Mouse (Mus musculus) stomach, embryonic 14.5 days (tissue): ENCODE measurements at regions not wholly inside any gene's neighbourhood (a gene's known extent, or its start where the extent isn't known, plus 50 kb on each side); places are given as distances from the start of the nearest gene placed in this dataset.

Experiments used
- ATAC-seq: fragments of 200-750 bp; cut with Nextera tagmentation; 2 replicates; pipeline ENCODE4 v1.8.0; 2017; ENCODE audit warnings: low read depth, moderate TSS enrichment; ENCODE audit not compliant: insufficient number of reproducible peaks, insufficient read depth, low FRiP score
- H3K27ac ChIP-seq: fragments of 300-500 bp; sonication (generic); 2 replicates; pipeline ENCODE4 v1.5.1; 2014; ENCODE audit warnings: mild to moderate bottlenecking, low read length, moderate library complexity, mixed read lengths
- H3K27me3 ChIP-seq: fragments of 300-500 bp; sonication (generic); 2 replicates; pipeline ENCODE4 v1.6.1; 2014; ENCODE audit warnings: low read length, control low read depth, mixed read lengths; ENCODE audit not compliant: control insufficient read depth, insufficient read depth
- H3K36me3 ChIP-seq: fragments of 300-500 bp; sonication (generic); 2 replicates; pipeline ENCODE4 v1.6.1; 2014; ENCODE audit warnings: mild to moderate bottlenecking, control low read depth, low read length, moderate library complexity, mixed read lengths; ENCODE audit not compliant: control insufficient read depth, insufficient read depth
- H3K4me1 ChIP-seq: fragments of 300-500 bp; sonication (generic); 2 replicates; pipeline ENCODE4 v1.6.1; 2014; ENCODE audit warnings: low read length, control low read depth, mixed read lengths; ENCODE audit not compliant: control insufficient read depth, insufficient read depth
- H3K4me2 ChIP-seq: fragments of 300-500 bp; sonication (generic); replicated peaks from 2 replicates; pipeline ENCODE4 v1.6.1; 2014; ENCODE audit warnings: low read depth, low read length, control low read depth
- H3K4me3 ChIP-seq: fragments of 300-500 bp; sonication (generic); 2 replicates; pipeline ENCODE4 v1.5.1; 2014; ENCODE audit warnings: low read depth, low read length, control low read depth
- H3K9ac ChIP-seq: fragments of 300-500 bp; sonication (generic); replicated peaks from 2 replicates; pipeline ENCODE4 v1.6.1; 2014; ENCODE audit warnings: low read depth, mild to moderate bottlenecking, control low read depth, low read length, moderate library complexity, mixed read lengths
- H3K9me3 ChIP-seq: fragments of 300-500 bp; sonication (generic); 2 replicates; pipeline ENCODE4 v1.6.1; 2016; ENCODE audit warnings: low read depth, low read length, control low read depth; ENCODE audit not compliant: control insufficient read depth
- WGBS: fragments of 180-500 bp; shearing (Covaris S2); extraction: QIAGEN DNeasy Blood & Tissue Kit; methylation state at CpG from one replicate; pipeline ENCODE4 v1.1.7; 2014; 5-methylcytosine and 5-hydroxymethylcytosine counted together

- no peak overlapping the region for H3K27ac ChIP-seq
- 74% methylated on average over 8 of the region's 8 CpGs for WGBS
- no peak for ATAC-seq
- no peaks in the 10 kb centered on the region for H3K36me3 ChIP-seq
- H3K4me3 ChIP-seq = no peak overlapping the region
- no peaks in the 10 kb centered on the region for H3K27me3 ChIP-seq
- H3K9me3 ChIP-seq = no peaks in the 10 kb centered on the region
- no peak overlapping the region for H3K4me2 ChIP-seq
- H3K9ac ChIP-seq = no peak overlapping the region
- H3K4me1 ChIP-seq = no peaks in the 10 kb centered on the region
Measured at GRCm38 (mm10) chr8:35275972-35276371, 489.6 kb upstream of the Gm19410 start.

DNA sequence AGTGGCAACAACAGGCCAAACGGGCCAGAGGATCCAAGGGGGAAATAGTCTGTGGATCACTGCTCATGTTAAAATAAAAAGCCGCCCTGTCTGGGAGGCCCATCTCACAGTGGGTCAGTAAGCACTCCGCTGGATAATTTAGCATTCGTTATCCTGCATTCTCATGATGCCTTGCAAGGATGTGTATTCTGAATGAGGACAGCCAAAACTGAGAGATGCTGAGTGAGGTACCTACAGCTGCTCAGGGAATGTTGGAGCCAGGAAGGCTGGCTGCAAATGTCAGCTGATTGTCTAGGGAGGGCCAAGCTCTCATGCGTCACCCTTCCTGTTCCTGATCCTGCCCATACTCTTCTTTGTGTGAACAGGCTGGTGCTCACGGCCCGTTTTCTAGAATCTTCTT, 489.1 kb upstream of the Gm19410 start:
- Histone ChIP-seq H3K36me3 (no peaks in the 10 kb centered on the region), H3K27me3 (no peaks in the 10 kb centered on the region), H3K9me3 (no peaks in the 10 kb centered on the region), H3K27ac (no peak overlapping the region), H3K9ac (no peak overlapping the region), H3K4me2 (no peak overlapping the region), H3K4me1 (no peaks in the 10 kb centered on the region), H3K4me3 (no peak overlapping the region)
- 71% methylated on average over 7 of the region's 7 CpGs for WGBS
- ATAC-seq = no peak

GRCm38 (mm10) chr8:35278946-35279345, 486.6 kb upstream of the Gm19410 start:
- H3K9me3 ChIP-seq = no peaks in the 10 kb centered on the region
- no peaks in the 10 kb centered on the region for H3K36me3 ChIP-seq
- H3K4me1 ChIP-seq = no peaks in the 10 kb centered on the region
- H3K27ac ChIP-seq = no peak overlapping the region
- no peak for ATAC-seq
- no peak overlapping the region for H3K4me2 ChIP-seq
- no peaks in the 10 kb centered on the region for H3K27me3 ChIP-seq
- no peak overlapping the region for H3K4me3 ChIP-seq
- WGBS = 95% methylated on average over 8 of the region's 8 CpGs
- no peak overlapping the region for H3K9ac ChIP-seq

DNA sequence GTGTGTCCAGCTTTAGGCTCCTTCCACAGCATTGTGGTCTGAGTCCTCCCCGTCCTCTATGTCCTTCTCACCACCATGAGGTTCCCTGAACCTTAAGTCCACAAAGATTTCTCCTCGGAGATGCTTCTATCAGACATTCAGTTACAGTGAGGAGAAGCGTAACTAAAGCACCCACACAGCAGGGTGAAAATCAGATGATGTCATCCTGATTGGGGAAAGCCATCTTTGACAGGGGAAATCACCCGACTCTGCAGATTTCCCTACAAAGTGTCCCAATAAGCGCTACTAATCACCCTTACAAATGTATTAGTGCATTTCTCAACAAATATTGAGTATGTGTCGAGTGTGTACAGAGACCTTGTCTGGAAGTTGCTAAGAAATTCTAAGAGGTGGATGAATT, 484.8 kb upstream of the Gm19410 start:
- Histone ChIP-seq H3K9ac (no peak overlapping the region), H3K36me3 (no peaks in the 10 kb centered on the region), H3K9me3 (no peaks in the 10 kb centered on the region), H3K27me3 (no peaks in the 10 kb centered on the region), H3K27ac (no peak overlapping the region), H3K4me3 (no peak overlapping the region), H3K4me1 (no peaks in the 10 kb centered on the region), H3K4me2 (no peak overlapping the region)
- ATAC-seq = no peak
- WGBS = 96% methylated on average over 6 of the region's 6 CpGs

DNA sequence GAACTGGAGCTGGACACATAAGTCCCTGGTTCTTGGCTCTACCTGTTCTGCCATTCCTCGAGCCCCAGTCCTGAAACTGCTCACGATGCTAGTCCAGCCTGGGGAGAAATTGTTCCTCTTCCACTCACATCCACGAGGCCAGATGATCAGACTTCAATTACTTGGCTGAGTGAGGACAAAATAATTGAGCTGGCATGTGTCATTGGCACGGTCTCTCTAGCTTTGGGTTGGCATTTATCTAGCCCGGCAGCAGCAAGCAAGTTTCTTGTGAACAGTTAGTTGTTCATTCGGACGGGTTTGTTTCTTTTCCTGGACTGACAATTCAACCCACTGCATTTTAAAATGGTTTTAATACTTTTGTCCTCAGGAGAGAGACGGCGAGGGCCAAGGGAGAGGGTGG, 482.2 kb upstream of the Gm19410 start:
- WGBS = 90% methylated on average over 9 of the region's 9 CpGs
- no peaks in the 10 kb centered on the region for H3K36me3 ChIP-seq
- peaks cover 4% of the 10 kb centered on the region; the same call in 1 of the 2 replicates for H3K9me3 ChIP-seq
- H3K4me1 ChIP-seq = no peaks in the 10 kb centered on the region
- H3K9ac ChIP-seq = no peak overlapping the region
- no peak overlapping the region for H3K4me3 ChIP-seq
- no peak overlapping the region for H3K27ac ChIP-seq
- no peak for ATAC-seq
- no peak overlapping the region for H3K4me2 ChIP-seq
- no peaks in the 10 kb centered on the region for H3K27me3 ChIP-seq

DNA sequence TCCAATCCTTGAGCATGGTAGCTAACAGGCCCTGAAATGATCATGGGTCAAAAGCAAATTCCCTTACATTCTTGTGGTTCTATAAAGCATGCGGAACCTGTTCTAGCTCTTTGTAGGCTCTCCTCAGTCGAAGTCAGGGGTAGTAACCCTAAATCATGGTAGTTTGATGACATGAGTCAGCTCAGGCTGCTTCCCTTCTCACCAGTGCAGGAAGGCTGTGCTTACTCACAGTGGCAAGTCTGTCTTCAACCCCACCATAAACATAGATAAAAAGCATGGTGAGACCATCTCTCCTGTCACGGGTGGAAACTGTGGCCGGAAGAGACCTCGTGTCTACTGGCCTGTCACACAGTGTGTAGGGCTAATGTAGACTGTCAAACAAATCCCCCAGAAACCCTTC, 476.6 kb upstream of the Gm19410 start:
- Histone ChIP-seq H3K4me3 (no peak overlapping the region), H3K4me2 (no peak overlapping the region), H3K9ac (no peak overlapping the region), H3K4me1 (peaks cover 7% of the 10 kb centered on the region; the same call in 1 of the 2 replicates), H3K27ac (no peak overlapping the region), H3K36me3 (no peaks in the 10 kb centered on the region), H3K27me3 (no peaks in the 10 kb centered on the region), H3K9me3 (peaks cover 4% of the 10 kb centered on the region; the same call in 1 of the 2 replicates)
- 63% methylated on average over 5 of the region's 5 CpGs for WGBS
- no peak for ATAC-seq

GRCm38 (mm10) chr8:35289967-35290366, 475.6 kb upstream of the Gm19410 start:
- Histone ChIP-seq H3K9me3 (peaks cover 4% of the 10 kb centered on the region; the same call in 1 of the 2 replicates), H3K36me3 (no peaks in the 10 kb centered on the region), H3K4me3 (no peak overlapping the region), H3K9ac (no peak overlapping the region), H3K4me2 (no peak overlapping the region), H3K27me3 (no peaks in the 10 kb centered on the region), H3K4me1 (peaks cover 8% of the 10 kb centered on the region; the same call in 1 of the 2 replicates), H3K27ac (no peak overlapping the region)
- ATAC-seq = no peak
- 48% methylated on average over 4 of the region's 4 CpGs for WGBS

GRCm38 (mm10) chr8:35293437-35294126, 472.0 kb upstream of the Gm19410 start:
- ATAC-seq = peak; percentile 59
- H3K9ac ChIP-seq = no peak overlapping the region
- WGBS = 16% methylated on average over 14 of the region's 14 CpGs
- no peaks in the 10 kb centered on the region for H3K36me3 ChIP-seq
- no peak overlapping the region for H3K27ac ChIP-seq
- no peak overlapping the region; the same call in 1 of the 2 replicates for H3K4me2 ChIP-seq
- no peaks in the 10 kb centered on the region for H3K27me3 ChIP-seq
- H3K4me3 ChIP-seq = no peak overlapping the region
- H3K9me3 ChIP-seq = no peaks in the 10 kb centered on the region
- H3K4me1 ChIP-seq = peaks cover 8% of the 10 kb centered on the region; the same call in 1 of the 2 replicates

DNA sequence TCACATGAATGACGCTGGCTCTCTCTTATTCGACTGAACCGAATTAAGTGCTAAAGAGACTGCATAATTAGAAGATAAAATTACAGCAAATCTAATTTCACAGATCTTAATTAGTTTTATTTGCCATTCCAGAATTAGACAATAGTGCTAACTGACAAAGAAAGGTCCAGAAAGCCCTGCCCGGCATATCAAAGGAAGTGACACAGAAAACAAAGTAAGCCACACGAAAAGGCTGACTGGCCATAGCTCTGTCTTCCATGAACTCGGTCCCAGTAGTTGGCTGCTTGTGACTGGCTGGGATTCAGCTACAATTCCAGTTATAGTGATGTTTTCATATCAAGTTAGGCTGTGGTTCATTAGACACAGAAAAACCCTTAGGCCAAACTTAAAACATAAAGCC, 468.7 kb upstream of the Gm19410 start:
- no peaks in the 10 kb centered on the region for H3K9me3 ChIP-seq
- no peak overlapping the region for H3K9ac ChIP-seq
- no peak overlapping the region for H3K27ac ChIP-seq
- ATAC-seq = no peak
- peaks cover 8% of the 10 kb centered on the region; the same call in 1 of the 2 replicates for H3K4me1 ChIP-seq
- H3K36me3 ChIP-seq = no peaks in the 10 kb centered on the region
- 88% methylated on average over 6 of the region's 6 CpGs for WGBS
- H3K4me2 ChIP-seq = no peak overlapping the region
- H3K27me3 ChIP-seq = no peaks in the 10 kb centered on the region
- no peak overlapping the region for H3K4me3 ChIP-seq
